Mouse (Mus musculus) granulocyte monocyte progenitor cell, adult 5-6 weeks (primary cell): ENCODE data around the gene Hpse2. TPM values are rescaled to one million over a fixed set of nuclear protein-coding genes. Genes with fewer than 3 reads are reported as not detected.
"Not testable (repeated sequence)": the region's sequence is repeated elsewhere in the genome, so short reads cannot be mapped to it uniquely, and the experiment has no call there.

Experiments used
- ATAC-seq: replicated peaks from 2 replicates; pipeline ENCODE4 v1.8.0; 2016; ENCODE audit warnings: mild to moderate bottlenecking, moderate TSS enrichment, inconsistent platforms; ENCODE audit not compliant: poor library complexity, severe bottlenecking
- total RNA-seq, 2 experiments: library from RNA; stranded (forward) in 1 of 2; stranded (reverse) in 1 of 2; fragments of 200-712, 200-1000 nt in 1 of 2; fragments of >200 nt in 1 of 2; fragmentation: Nextera tagmentation in 1 of 2; gene quantifications; 2 replicates each; pipeline ENCODE4 v1.2.3; 2014 to 2017

Hpse2 gene
- total RNA-seq (2014; fragmentation: Nextera tagmentation) (not detected in 2 replicates), total RNA-seq (2017) (not detected in 2 replicates)

DNA sequence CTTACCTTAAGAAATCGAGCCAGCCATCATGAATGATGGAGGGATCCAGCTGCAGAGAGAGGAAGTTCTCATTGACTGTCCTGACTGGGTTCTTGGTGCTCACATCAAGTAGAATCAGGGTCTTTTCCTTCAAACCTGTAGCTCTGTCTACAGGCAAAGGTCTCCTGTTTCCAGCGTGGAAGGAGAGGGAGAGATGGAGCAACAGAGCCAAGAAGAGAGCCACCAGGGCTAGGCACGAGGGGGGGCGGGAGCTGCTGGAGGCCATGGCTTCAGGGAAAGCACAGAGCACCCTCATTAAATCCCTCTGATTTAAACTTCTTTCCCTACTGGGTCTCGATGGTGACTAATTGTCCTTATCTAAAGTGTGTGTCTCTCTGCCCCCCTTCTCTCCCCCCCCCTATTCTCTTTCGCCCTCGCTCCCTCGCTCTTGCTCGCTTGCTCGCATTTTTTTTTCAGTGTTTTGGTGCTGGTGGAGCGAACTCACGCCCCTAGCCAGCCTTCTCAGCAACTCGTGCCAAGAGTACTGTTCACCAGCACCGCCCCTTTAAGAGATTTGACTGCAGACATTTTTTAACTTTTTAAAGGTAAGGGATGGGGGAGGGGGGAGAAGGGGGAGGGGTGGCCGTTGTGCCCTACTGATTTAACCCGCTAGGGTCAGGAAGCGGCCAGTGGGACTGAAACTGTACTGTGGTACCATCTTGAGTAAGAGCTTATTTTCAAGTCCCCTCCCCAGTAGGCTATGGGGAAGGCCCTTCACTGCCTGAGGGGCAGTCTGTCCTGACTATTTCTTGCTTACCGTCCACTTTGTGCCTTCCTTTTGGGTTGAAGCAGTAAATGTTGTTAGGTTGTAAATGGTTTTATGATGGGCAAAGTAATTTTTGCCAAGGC is at the start of gene Hpse2:
Hpse2 (minus strand) TSS at position 339 of the 888 bp plus-strand sequence.
- no peak for ATAC-seq

GRCm38 (mm10) chr19:43427446-43428224 is 39.5 kb upstream of the Hpse2 start:
- no peak for ATAC-seq

DNA sequence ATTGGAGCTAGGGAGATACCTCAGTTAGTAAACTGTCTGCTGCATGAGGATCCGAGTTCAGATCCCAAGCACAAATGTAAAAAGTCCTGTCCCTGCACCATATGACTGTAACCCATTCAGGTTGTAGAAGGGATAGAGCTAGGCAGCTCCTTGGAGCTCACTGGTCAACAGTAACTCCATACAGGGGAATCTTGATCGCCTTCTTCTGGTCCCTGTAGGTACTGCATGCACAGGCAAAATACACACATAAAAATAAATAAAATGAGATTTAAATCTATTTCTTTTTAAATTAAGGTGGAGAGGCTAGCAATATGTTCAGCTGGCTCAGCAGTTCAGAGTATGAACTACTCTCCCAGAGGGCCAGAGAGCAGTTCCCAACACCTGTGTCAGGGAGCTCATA is 35.9 kb upstream of the Hpse2 start:
- ATAC-seq = no peak

DNA sequence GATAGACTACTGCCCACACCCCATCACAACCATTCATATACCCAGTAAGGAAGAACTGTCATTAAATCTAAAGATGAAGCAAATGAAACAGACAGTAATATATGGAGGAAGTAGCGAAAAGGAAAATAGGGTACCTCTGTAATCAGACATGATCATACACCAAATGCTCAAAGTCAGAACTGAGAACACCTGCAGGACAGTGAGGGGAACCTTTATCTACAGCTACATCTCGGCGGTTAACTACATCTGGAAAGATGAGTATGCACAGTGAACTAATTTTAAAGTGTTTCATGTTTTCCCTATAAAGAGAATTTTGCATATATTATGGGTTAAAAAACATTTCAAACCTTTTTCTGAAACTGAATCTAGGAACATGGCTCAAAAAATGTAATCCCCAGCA is 32.4 kb upstream of the Hpse2 start:
- ATAC-seq = no peak

GRCm38 (mm10) chr19:43415565-43415964 is 27.4 kb upstream of the Hpse2 start:
- ATAC-seq = no peak

DNA sequence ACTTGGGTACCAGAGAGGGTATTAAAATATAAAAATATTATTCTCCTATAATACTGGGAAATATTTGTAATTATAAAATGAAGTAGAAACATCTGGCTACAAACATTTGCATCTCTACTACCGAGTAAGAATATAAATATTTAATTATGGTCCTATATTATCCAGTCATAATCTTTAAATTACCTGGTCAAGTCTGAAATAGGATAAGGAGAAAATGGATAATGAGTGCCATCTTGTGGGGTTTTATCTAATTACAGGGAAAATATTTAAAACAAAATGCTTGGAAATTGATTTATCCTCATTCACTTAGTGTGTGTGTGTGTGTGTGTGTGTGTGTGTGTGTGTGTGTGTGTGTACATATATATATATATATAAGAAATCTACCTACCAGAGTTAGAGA is 19.0 kb upstream of the Hpse2 start:
- ATAC-seq = no peak

- no peak for ATAC-seq
Measured at GRCm38 (mm10) chr19:43396327-43396726, 8.2 kb upstream of the Hpse2 start.

- ATAC-seq = no peak
Measured at GRCm38 (mm10) chr19:43387071-43387770, 934 bp downstream of the Hpse2 start.

- no peak for ATAC-seq
Measured at GRCm38 (mm10) chr19:43386041-43386952, 1.9 kb downstream of the Hpse2 start.

- ATAC-seq = no peak
Measured at GRCm38 (mm10) chr19:43385451-43385850, 2.7 kb downstream of the Hpse2 start.

DNA sequence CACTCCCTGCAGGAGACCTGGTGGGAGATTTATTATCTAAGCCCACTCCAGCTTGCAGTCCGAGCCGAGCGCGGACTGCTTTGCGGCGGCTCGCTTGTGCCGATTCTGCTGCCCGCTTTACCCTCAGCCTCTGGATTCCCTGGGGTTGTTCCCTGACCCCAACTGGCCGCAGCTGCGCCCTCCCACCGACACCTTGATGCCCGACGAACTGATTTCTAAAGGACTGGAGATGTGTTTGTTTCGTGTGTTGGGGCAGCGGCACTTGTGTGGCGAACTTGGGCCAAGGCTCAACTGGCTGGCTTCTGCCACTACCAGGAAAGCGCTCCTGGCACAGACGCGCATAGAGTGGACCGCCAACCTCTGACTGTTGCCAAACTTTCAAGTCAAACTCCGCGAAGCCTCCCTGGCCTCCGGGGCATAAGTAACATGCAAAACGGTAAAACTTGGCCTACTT is 3.1 kb downstream of the Hpse2 start:
- ATAC-seq = no peak

DNA sequence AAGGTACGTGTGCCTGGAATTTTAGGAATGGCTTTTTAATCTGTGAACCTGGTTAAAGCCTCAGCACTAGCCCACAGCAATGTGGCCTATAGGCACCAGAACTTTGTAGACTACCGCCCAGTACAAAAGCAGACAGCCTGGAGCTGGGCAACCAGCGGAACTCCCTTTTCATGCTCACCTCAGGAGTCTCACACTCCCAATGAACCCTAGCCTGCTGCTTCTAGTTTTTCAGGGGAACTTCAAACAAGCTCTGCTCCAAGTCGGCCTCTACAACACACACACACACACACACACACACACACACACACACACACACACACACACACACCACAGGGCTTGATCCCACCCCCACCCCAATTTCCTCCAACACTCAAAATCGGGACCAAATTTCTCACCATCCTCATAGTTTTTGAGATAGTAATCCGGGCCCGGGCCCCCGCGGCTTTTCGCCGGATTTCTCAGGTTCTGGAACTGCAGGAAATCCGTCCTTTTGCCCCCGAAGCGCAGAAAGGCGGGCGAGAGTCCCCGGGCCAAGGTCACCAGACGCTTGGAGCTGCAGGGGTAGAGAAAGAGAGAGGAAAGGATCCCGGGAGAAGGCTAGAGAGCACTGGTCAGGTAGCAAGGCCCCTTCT is 3.7 kb downstream of the Hpse2 start:
- no peak for ATAC-seq

DNA sequence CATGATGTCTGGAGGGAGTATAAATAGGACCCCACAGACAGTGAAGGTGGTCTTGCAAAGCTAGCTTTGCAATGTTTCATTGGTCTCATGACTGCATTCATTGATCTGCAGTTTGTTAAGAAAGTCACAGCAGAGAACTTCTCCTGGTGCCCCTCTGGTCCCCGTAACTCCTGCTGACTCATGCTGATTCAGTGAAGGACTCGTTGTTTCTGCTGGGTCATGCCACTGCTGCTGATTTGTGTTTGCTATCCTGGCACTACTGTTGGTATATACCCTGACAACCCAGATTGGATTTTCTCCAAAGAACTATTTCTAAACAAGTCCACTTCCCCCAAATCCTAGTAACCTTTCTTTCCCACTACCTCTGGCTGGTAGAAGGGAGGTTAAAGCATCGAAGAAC is 29.3 kb downstream of the Hpse2 start:
- ATAC-seq = no peak

GRCm38 (mm10) chr19:43311125-43311524 is 77.0 kb downstream of the Hpse2 start:
- ATAC-seq = no peak

- no peak for ATAC-seq
Measured at GRCm38 (mm10) chr19:43306756-43307155, 81.4 kb downstream of the Hpse2 start.

DNA sequence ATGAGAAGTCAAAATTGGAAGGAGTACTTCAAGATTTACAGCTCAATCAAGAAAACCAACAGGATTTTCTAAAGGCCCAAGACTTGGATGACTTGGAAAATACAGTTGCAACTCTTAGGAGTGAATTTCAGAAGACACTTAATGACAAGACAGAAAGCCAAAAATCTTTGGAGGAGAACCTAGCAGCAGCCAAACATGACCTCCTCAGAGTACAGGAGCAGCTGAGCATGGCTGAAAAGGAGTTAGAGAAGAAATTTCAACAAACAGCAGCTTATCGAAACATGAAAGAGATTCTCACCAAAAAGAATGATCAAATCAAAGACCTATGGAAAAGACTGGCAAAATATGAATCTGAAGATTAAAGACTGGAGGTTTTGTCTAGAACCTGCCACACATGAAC is 106.8 kb downstream of the Hpse2 start:
- ATAC-seq = not testable (repeated sequence)

GRCm38 (mm10) chr19:43243993-43244392 is 144.2 kb downstream of the Hpse2 start:
- no peak for ATAC-seq

- ATAC-seq = no peak
Measured at GRCm38 (mm10) chr19:43231711-43232110, 156.4 kb downstream of the Hpse2 start.

GRCm38 (mm10) chr19:43193562-43193961 is 194.6 kb downstream of the Hpse2 start:
- ATAC-seq = peak; percentile 40
